Mouse (Mus musculus) CH12.LX (cell line): ENCODE data around the gene B3gntl1.

Experiments used
- E2F4 ChIP-seq: IDR thresholded peaks from 2 replicates; pipeline ENCODE4 v1.6.1; 2011; ENCODE audit warnings: low read depth, low read length, improper control_type of control experiment; ENCODE audit not compliant: insufficient replicate concordance
- RAD21 ChIP-seq: IDR thresholded peaks from 2 replicates; pipeline ENCODE4 v1.6.1; 2011; ENCODE audit warnings: low read depth, mild to moderate bottlenecking, low read length, improper control_type of control experiment, moderate library complexity
- SIN3A ChIP-seq: IDR thresholded peaks from 2 replicates; pipeline ENCODE4 v1.6.1; 2012; ENCODE audit warnings: low read length, improper control_type of control experiment, inconsistent platforms

- TF ChIP-seq E2F4 (no peak), RAD21 (no peak), SIN3A (no peak)
These were observed 30.1 kb upstream of the B3gntl1 start for GRCm38 (mm10) chr11:121702895-121703618.
